Mouse (Mus musculus): ENCODE results near the gene Alox12. TPM values are rescaled to one million over a fixed set of nuclear protein-coding genes. Genes with fewer than 3 reads are reported as not detected.

The Alox12 gene
- polyA plus RNA-seq (2011; ENCODE audit: insufficient read depth, insufficient read length, low replicate concordance, missing spikeins), result 46.3 and 82.5 TPM in 2 replicates

DNA sequence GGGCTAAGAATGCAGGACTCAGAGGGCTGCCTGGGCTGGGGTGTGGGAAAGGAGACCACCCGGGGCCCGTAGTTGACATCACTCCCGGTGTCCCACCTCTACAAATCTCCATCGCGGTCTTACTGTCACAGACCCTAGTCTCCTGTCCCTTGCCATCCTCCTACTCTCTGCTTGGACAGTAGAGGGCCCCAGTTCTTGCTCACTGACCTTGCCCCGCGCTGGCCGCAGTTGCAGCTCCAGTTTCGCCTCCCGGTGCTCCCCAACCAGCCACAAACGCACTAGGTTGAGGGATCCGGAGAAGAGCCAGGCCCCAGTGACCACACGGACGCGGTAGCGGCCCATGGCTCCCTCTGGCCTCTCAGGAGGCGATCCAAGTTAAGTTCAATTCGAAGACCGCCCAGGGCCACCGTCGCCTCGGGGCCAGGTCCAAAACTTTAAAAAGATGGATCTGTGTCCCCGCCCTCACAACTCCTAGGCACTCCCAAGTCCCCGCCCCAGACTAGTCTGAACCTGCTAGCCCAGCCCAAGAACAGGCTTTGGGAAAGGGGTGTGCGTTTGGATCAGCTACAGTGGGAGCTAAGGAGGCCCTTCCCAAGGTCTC is at the start of gene Alox12:
TSS of gene Alox12 (minus strand) at position 423 of the 601 bp plus-strand sequence.
- WGBS, result 14% methylated on average over 25 of the region's 25 CpGs
- H3K4me3 ChIP-seq (replicated peaks; ENCODE audit: control insufficient read depth, low read depth, low read length), result no peak within 1 kb of the TSS
- no peak for TF ChIP-seq POLR2A (IDR thresholded peaks at IDR 0.05; ENCODE audit: borderline replicate concordance, control insufficient read depth, low read depth, low read length)
- peak; percentile 31 for TF ChIP-seq CTCF (IDR thresholded peaks at IDR 0.05; ENCODE audit: control insufficient read depth, insufficient read depth, low read length)
- H3K4me1 ChIP-seq (ENCODE audit: control insufficient read depth, insufficient read depth, low read length), result no peaks in the 10 kb centered on the region
- H3K27ac ChIP-seq (ENCODE audit: control insufficient read depth, insufficient read depth, low read depth, low read length, poor library complexity), result no peak within 1 kb of the TSS

DNA sequence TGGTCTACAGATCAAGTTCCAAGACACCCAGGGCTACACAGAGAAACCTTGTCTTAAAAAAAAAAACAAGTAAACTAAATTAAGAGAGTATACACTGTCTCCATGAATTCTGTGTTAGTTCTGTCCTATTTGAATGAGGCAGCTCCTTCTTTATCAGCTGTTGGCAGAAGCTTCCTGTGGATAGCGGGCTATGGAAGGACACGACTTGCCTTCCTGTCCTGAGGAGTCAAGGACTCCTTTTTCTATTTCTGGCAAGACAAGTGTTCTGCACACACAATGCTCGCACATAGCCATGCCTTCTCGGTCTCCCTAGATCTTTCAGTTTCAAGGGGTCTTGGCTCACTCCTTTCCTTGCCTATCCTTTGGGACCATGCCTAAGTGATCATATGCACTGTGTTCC is 47.1 kb upstream of the Alox12 start:
- Histone ChIP-seq H3K4me1 (ENCODE audit: control insufficient read depth, insufficient read depth, low read length) (peaks cover 6% of the 10 kb centered on the region), H3K27ac (ENCODE audit: control insufficient read depth, insufficient read depth, low read depth, low read length, poor library complexity) (no peak overlapping the region), H3K4me3 (replicated peaks; ENCODE audit: control insufficient read depth, low read depth, low read length) (no peak overlapping the region)
- TF ChIP-seq POLR2A (IDR thresholded peaks at IDR 0.05; ENCODE audit: borderline replicate concordance, control insufficient read depth, low read depth, low read length), result no peak
- no peak for TF ChIP-seq CTCF (IDR thresholded peaks at IDR 0.05; ENCODE audit: control insufficient read depth, insufficient read depth, low read length)
- 49% methylated on average over 4 of the region's 4 CpGs for WGBS

DNA sequence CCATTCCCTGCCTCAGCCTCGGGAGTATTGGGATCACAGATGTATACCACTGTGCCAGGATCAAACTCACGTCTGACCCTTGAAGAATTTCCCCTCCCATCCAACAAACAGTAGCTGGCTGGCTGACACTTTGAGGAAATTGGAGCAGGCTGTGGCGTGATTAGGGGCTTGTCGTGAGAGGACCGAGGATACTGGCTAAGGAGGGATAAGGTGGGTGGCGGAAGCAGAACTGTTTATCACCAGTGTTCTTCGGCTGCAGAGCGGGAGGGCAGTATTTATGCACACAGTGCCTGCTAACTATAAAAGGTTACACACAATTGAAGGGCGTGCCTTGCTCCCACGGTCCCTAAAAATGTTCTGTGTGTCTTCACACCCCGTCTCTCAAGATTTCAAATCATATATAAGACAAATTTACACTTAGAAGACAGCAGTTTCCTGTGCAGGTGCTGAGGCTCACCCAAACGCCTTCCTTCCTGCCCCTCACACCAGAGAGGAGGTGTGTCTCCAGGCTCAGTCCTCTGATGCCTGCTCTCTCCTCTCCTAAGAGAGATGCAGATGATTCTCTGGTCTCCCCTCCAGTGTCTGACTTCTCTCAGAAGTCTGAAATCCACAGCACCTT is 42.8 kb upstream of the Alox12 start:
- H3K4me3 ChIP-seq (replicated peaks; ENCODE audit: control insufficient read depth, low read depth, low read length), result no peak overlapping the region
- no peak for TF ChIP-seq CTCF (IDR thresholded peaks at IDR 0.05; ENCODE audit: control insufficient read depth, insufficient read depth, low read length)
- TF ChIP-seq POLR2A (IDR thresholded peaks at IDR 0.05; ENCODE audit: borderline replicate concordance, control insufficient read depth, low read depth, low read length), result no peak
- peaks cover 2% of the 10 kb centered on the region for H3K4me1 ChIP-seq (ENCODE audit: control insufficient read depth, insufficient read depth, low read length)
- 3% methylated on average over 12 of the region's 12 CpGs for WGBS
- 0 out of 2 replicates have a peak overlapping the region, but pooled peaks have one; percentile 12 for H3K27ac ChIP-seq (ENCODE audit: control insufficient read depth, insufficient read depth, low read depth, low read length, poor library complexity)

DNA sequence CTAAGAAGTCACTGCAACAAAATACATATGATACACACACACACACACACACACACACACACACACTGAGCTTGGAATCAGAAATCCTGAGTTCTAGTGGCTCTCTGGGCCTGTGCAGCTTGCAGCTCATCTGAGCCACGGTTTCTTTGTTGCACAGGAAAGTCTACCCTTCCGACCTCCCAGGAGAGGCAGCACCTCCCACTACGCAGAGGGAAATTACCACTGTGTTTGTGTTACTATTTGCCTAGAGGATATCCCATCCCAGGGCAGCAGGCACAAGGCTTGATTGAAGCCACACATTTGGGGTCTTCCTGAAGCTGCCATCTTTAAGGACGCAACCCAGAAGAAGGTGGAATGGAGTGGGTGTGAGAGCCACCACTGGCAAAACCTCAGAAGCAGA is 42.3 kb upstream of the Alox12 start:
- Histone ChIP-seq H3K4me1 (ENCODE audit: control insufficient read depth, insufficient read depth, low read length) (peaks cover 2% of the 10 kb centered on the region), H3K27ac (ENCODE audit: control insufficient read depth, insufficient read depth, low read depth, low read length, poor library complexity) (0 out of 2 replicates have a peak overlapping the region, but pooled peaks have one; percentile 12), H3K4me3 (replicated peaks; ENCODE audit: control insufficient read depth, low read depth, low read length) (no peak overlapping the region)
- TF ChIP-seq POLR2A (IDR thresholded peaks at IDR 0.05; ENCODE audit: borderline replicate concordance, control insufficient read depth, low read depth, low read length) (no peak), CTCF (IDR thresholded peaks at IDR 0.05; ENCODE audit: control insufficient read depth, insufficient read depth, low read length) (no peak)
- WGBS, result 20% methylated on average over 4 of the region's 4 CpGs

DNA sequence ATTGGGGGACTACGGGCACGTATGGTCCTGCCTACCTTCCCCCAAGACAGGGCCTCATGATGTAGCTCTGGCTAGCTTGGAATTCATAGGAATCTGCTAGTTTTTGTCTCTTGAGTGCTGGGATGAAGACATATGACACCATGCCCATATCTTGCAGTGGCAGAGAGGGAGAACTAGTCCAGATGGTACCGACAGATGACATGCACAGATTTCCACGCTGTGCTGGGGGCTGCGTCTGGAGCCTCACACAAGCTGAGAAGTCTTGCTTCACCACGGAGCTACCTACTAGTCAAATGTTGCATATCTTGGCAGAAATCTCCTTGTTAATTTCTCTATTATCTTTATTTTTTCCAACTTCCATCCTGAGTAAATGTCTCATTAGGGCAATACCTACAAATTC is 38.7 kb upstream of the Alox12 start:
- TF ChIP-seq CTCF (IDR thresholded peaks at IDR 0.05; ENCODE audit: control insufficient read depth, insufficient read depth, low read length), result no peak
- no peak for TF ChIP-seq POLR2A (IDR thresholded peaks at IDR 0.05; ENCODE audit: borderline replicate concordance, control insufficient read depth, low read depth, low read length)
- Histone ChIP-seq H3K4me3 (replicated peaks; ENCODE audit: control insufficient read depth, low read depth, low read length) (no peak overlapping the region), H3K27ac (ENCODE audit: control insufficient read depth, insufficient read depth, low read depth, low read length, poor library complexity) (no peak overlapping the region), H3K4me1 (ENCODE audit: control insufficient read depth, insufficient read depth, low read length) (peaks cover 5% of the 10 kb centered on the region)
- WGBS, result 87% methylated on average over 6 of the region's 6 CpGs

DNA sequence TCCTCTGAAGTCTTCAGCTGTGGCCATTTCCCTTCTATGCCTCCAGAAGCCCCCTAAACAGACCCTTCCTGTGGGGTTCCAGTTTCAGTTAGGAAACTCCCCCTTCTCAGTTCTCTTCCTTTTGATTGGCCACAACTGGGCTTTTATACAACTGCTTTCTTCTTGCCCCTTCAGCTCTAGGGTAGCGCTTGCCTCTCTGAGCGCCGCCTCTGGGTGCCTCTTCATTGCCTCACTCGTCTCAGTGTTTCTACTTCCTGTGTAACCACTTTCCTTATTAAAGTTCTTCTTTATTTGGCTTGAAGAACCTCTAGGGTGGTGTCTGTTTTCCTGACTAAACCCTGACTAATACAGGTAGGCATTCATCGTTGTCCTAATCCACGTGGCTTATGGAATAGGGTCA is 36.1 kb upstream of the Alox12 start:
- no peak for TF ChIP-seq POLR2A (IDR thresholded peaks at IDR 0.05; ENCODE audit: borderline replicate concordance, control insufficient read depth, low read depth, low read length)
- no peak for TF ChIP-seq CTCF (IDR thresholded peaks at IDR 0.05; ENCODE audit: control insufficient read depth, insufficient read depth, low read length)
- Histone ChIP-seq H3K4me1 (ENCODE audit: control insufficient read depth, insufficient read depth, low read length) (peaks cover 3% of the 10 kb centered on the region; the same call in 1 of the 2 replicates), H3K4me3 (replicated peaks; ENCODE audit: control insufficient read depth, low read depth, low read length) (no peak overlapping the region), H3K27ac (ENCODE audit: control insufficient read depth, insufficient read depth, low read depth, low read length, poor library complexity) (no peak overlapping the region)
- WGBS, result 16% methylated on average over 6 of the region's 6 CpGs

DNA sequence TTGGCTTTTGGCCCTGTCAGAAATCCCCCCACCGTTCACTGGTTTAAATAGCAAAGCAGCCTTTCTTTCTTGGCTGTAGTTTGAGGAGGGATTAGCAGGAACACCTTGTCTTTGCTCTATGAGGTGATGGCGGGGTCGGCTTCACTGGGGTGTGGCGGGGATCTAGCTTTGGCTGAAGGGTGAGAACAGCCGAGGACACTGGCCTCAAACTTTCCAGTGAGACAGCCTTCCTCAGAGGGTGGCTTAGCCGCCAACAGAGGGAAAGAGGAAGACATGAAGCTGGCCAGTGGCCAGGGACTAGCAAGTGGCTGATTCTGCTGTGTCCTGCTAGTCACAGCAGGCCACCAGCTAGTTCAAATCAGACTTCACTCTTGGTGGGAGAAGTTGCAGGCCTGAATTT is 34.1 kb upstream of the Alox12 start:
- H3K4me1 ChIP-seq (ENCODE audit: control insufficient read depth, insufficient read depth, low read length), result peaks cover 3% of the 10 kb centered on the region; the same call in 1 of the 2 replicates
- H3K27ac ChIP-seq (ENCODE audit: control insufficient read depth, insufficient read depth, low read depth, low read length, poor library complexity), result no peak overlapping the region
- TF ChIP-seq CTCF (IDR thresholded peaks at IDR 0.05; ENCODE audit: control insufficient read depth, insufficient read depth, low read length) (no peak), POLR2A (IDR thresholded peaks at IDR 0.05; ENCODE audit: borderline replicate concordance, control insufficient read depth, low read depth, low read length) (no peak)
- WGBS, result 25% methylated on average over 6 of the region's 6 CpGs
- H3K4me3 ChIP-seq (replicated peaks; ENCODE audit: control insufficient read depth, low read depth, low read length), result no peak overlapping the region

DNA sequence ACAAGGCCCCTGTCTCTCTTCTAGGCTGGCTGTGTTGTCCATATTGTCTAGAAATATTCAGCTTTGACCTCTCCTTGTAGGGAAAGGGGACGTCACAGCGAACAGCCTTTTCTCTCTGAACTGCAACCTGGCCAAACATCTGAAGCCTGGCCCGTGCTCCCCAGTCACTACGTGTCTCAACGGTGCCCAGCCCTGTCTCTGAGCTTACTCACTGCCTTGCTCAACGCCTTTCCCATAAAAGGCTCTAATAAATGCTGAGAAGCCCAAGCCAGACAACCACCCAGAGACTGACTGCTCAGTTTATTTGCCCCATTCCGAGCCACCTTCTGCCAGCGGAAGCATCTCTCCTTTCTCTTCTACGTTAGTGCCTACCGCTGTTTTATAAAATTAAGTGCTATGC is 32.9 kb upstream of the Alox12 start:
- H3K4me1 ChIP-seq (ENCODE audit: control insufficient read depth, insufficient read depth, low read length), result peaks cover 3% of the 10 kb centered on the region; the same call in 1 of the 2 replicates
- 67% methylated on average over 10 of the region's 10 CpGs for WGBS
- H3K4me3 ChIP-seq (replicated peaks; ENCODE audit: control insufficient read depth, low read depth, low read length), result no peak overlapping the region
- no peak for TF ChIP-seq POLR2A (IDR thresholded peaks at IDR 0.05; ENCODE audit: borderline replicate concordance, control insufficient read depth, low read depth, low read length)
- TF ChIP-seq CTCF (IDR thresholded peaks at IDR 0.05; ENCODE audit: control insufficient read depth, insufficient read depth, low read length), result no peak
- H3K27ac ChIP-seq (ENCODE audit: control insufficient read depth, insufficient read depth, low read depth, low read length, poor library complexity), result no peak overlapping the region
